Mouse (Mus musculus): ENCODE results near the gene Dclk2. TPM values are rescaled to one million over a fixed set of nuclear protein-coding genes. Genes with fewer than 3 reads are reported as not detected.

Dclk2 gene
- polyA plus RNA-seq, 1 experiment from 2014 or later: 88.8 TPM

GRCm38 (mm10) chr3:86756548-86756947, 164.1 kb downstream of the Dclk2 start:
- DNase-seq (ENCODE audit: low spot score) (no peak), ATAC-seq (ENCODE audit: low FRiP score) (no peak)
- Histone ChIP-seq H3K27me3 (ENCODE audit: control insufficient read depth, insufficient read depth, low read length) (no peaks in the 10 kb centered on the region), H3K4me2 (replicated peaks) (no peak overlapping the region), H3K36me3 (replicated peaks; ENCODE audit: control insufficient read depth, insufficient read depth) (no peaks in the 10 kb centered on the region), H3K9me3 (ENCODE audit: control insufficient read depth, low read length) (no peaks in the 10 kb centered on the region), H3K4me1 (replicated peaks; ENCODE audit: control insufficient read depth, insufficient read depth, low read length) (peaks cover 12% of the 10 kb centered on the region), H3K4me3 (replicated peaks; ENCODE audit: low read length) (no peak overlapping the region), H3K9ac (no peak overlapping the region), H3K27ac (no peak overlapping the region)
- 92% methylated on average over 1 of the region's 1 CpGs for WGBS

DNA sequence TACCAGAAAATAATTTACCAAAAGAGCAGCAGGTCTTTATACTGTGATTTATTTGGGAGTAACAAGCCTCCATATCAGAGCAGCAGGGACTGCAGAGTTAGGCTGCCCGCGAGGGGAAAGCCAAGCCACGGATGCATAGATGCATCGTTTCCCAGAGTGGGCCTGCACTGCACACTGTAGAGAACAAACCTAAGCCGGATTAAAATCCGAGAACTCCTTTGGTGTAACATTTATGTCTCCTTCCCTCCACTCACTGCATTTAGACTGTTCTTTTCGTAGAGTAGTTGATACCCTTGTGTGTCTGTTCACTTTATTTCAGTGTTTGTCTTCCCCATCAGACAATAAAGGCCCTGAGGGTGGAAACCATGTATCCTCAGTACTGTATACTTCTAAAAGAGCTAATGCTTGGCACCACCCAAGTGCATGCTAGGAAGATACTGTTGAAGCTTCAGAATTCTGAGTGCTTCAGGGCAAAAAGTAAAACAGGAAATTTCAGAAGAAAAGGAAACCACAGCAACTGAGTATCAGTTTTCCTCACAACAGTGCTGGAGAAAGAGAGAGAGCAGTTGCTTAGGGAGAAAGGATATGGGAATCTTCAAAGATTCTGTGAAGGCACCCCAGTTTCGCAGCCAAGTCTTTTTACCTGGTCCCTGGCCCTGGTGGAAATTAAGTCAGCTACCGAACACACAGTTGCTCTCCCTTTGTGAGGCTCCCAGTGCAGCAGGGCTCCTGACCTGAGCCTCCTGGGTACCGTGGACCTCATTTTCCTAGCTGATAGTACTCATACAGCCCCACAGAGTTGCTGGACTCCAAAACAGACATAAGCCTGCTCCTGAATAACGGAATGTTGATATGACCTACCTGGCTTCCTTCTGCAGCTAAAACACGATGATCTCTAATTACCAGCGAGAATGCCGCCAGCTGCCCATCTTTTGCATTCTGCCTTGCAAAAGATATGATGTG, 165.8 kb downstream of the Dclk2 start:
- H3K36me3 ChIP-seq (replicated peaks; ENCODE audit: control insufficient read depth, insufficient read depth): no peaks in the 10 kb centered on the region
- H3K9ac ChIP-seq: peak overlapping the region; percentile 47
- H3K9me3 ChIP-seq (ENCODE audit: control insufficient read depth, low read length): no peaks in the 10 kb centered on the region
- H3K4me1 ChIP-seq (replicated peaks; ENCODE audit: control insufficient read depth, insufficient read depth, low read length): peaks cover 27% of the 10 kb centered on the region
- WGBS: 67% methylated on average over 14 of the region's 14 CpGs
- H3K4me2 ChIP-seq (replicated peaks): peak overlapping the region; percentile 33
- no peak for ATAC-seq (ENCODE audit: low FRiP score)
- no peak for DNase-seq (ENCODE audit: low spot score)
- no peaks in the 10 kb centered on the region for H3K27me3 ChIP-seq (ENCODE audit: control insufficient read depth, insufficient read depth, low read length)
- H3K27ac ChIP-seq: peak overlapping the region; percentile 81
- H3K4me3 ChIP-seq (replicated peaks; ENCODE audit: low read length): no peak overlapping the region

DNA sequence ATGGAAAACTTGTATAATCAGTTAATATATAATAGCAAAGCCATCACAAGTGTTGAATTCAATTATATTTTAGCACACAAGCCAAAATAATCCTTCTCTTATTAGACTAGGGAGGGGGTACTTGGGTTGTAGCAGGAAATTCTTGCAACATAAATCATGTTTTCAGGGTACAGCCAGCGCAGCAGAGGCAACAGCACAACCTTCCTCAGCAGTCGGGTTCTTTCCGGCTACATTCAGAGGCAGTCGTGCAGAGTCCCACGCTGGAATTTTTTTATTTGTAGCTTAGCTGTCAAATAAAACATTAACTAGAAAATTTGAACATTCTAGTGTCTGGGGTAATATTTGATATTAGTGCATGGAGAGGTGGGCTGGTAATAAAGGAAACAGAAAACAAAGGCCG, 166.5 kb downstream of the Dclk2 start:
- peaks cover 32% of the 10 kb centered on the region for H3K4me1 ChIP-seq (replicated peaks; ENCODE audit: control insufficient read depth, insufficient read depth, low read length)
- H3K4me3 ChIP-seq (replicated peaks; ENCODE audit: low read length): no peak overlapping the region
- H3K4me2 ChIP-seq (replicated peaks): peak overlapping the region; percentile 33; the same call in 1 of the 2 replicates
- H3K27me3 ChIP-seq (ENCODE audit: control insufficient read depth, insufficient read depth, low read length): no peaks in the 10 kb centered on the region
- DNase-seq (ENCODE audit: low spot score) (no peak), ATAC-seq (ENCODE audit: low FRiP score) (no peak)
- peak overlapping the region; percentile 81 for H3K27ac ChIP-seq
- 65% methylated on average over 6 of the region's 6 CpGs for WGBS
- peak overlapping the region; percentile 47 for H3K9ac ChIP-seq
- no peaks in the 10 kb centered on the region for H3K9me3 ChIP-seq (ENCODE audit: control insufficient read depth, low read length)
- no peaks in the 10 kb centered on the region for H3K36me3 ChIP-seq (replicated peaks; ENCODE audit: control insufficient read depth, insufficient read depth)

GRCm38 (mm10) chr3:86750652-86751051, 170.0 kb downstream of the Dclk2 start:
- peak overlapping the region; percentile 61 for H3K9ac ChIP-seq
- no peak for DNase-seq (ENCODE audit: low spot score)
- no peaks in the 10 kb centered on the region for H3K27me3 ChIP-seq (ENCODE audit: control insufficient read depth, insufficient read depth, low read length)
- no peaks in the 10 kb centered on the region for H3K36me3 ChIP-seq (replicated peaks; ENCODE audit: control insufficient read depth, insufficient read depth)
- H3K27ac ChIP-seq: peak overlapping the region; percentile 89
- H3K4me1 ChIP-seq (replicated peaks; ENCODE audit: control insufficient read depth, insufficient read depth, low read length): peaks cover 48% of the 10 kb centered on the region
- peak overlapping the region; percentile 38 for H3K4me2 ChIP-seq (replicated peaks)
- H3K9me3 ChIP-seq (ENCODE audit: control insufficient read depth, low read length): no peaks in the 10 kb centered on the region
- H3K4me3 ChIP-seq (replicated peaks; ENCODE audit: low read length): no peak overlapping the region
- no peak; the same call in 1 of the 2 replicates for ATAC-seq (ENCODE audit: low FRiP score)
- whole genome bisulfite sequencing: 20% methylated on average over 7 of the region's 7 CpGs

DNA sequence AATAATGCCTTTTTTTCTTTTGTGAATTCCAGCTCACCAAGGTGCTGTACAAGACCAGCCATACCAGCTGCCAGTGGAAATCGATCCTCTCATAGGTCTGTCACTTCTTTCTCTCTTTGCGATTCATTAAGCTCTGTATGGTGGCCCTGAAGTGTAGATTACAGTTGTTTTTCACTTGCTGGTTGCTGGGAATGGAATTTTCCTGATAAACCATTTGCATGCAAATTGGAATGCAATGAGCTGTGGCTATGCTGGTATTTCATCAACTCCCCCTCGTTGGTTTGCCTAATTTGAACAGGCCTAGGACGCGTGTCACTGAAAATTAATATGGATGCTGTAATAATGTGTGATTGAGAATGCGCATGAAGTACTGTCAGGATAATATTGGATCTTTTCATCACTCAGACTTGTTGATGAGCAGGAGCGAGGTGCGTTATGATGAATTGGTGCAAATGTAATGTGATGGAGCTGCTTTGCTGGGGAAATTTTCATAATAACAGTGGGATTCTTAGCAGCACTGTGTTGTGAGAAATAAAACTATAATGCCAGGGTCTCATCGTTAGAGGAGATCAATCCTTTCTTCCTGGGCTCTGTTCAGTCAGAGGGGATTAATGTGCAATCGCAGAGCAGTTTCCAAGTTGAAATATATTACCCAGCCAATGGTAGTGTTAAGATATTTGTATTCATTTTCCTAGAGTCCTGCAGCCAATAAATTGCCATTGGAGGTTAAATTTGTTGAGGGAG, 174.7 kb downstream of the Dclk2 start:
- H3K9ac ChIP-seq: peak overlapping the region; percentile 37
- no peaks in the 10 kb centered on the region for H3K27me3 ChIP-seq (ENCODE audit: control insufficient read depth, insufficient read depth, low read length)
- H3K4me1 ChIP-seq (replicated peaks; ENCODE audit: control insufficient read depth, insufficient read depth, low read length): peaks cover 44% of the 10 kb centered on the region
- ATAC-seq (ENCODE audit: low FRiP score) (peak; percentile 89), DNase-seq (ENCODE audit: low spot score) (peak; percentile 73)
- no peaks in the 10 kb centered on the region for H3K36me3 ChIP-seq (replicated peaks; ENCODE audit: control insufficient read depth, insufficient read depth)
- 0 out of 2 replicates have a peak overlapping the region, but pooled peaks have one; percentile 2 for H3K4me3 ChIP-seq (replicated peaks; ENCODE audit: low read length)
- H3K4me2 ChIP-seq (replicated peaks): peak overlapping the region; percentile 38
- WGBS: 27% methylated on average over 10 of the region's 10 CpGs
- H3K9me3 ChIP-seq (ENCODE audit: control insufficient read depth, low read length): no peaks in the 10 kb centered on the region
- H3K27ac ChIP-seq: peak overlapping the region; percentile 90

DNA sequence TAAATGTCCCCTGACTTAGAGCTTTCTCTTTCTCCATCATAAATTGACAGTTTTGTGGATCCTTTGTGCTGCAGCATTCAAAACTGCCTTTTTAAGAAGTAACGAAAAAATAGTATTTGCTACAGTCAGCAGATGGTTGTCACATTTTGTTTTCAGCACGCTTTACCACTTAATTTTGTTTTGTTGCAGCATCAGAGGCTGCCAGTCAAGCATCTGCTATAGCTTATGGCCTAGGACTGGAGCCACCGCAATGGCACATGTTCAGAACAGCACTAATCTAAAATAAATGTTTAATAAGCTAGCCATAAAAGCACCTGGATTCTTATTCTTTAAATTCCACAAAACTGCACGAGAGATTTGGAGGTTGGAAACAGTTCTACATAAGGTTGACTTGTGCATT, 175.3 kb downstream of the Dclk2 start:
- Histone ChIP-seq H3K27me3 (ENCODE audit: control insufficient read depth, insufficient read depth, low read length) (no peaks in the 10 kb centered on the region), H3K4me2 (replicated peaks) (peak overlapping the region; percentile 38), H3K4me3 (replicated peaks; ENCODE audit: low read length) (no peak overlapping the region), H3K36me3 (replicated peaks; ENCODE audit: control insufficient read depth, insufficient read depth) (no peaks in the 10 kb centered on the region), H3K9ac (no peak overlapping the region), H3K9me3 (ENCODE audit: control insufficient read depth, low read length) (no peaks in the 10 kb centered on the region), H3K27ac (peak overlapping the region; percentile 90), H3K4me1 (replicated peaks; ENCODE audit: control insufficient read depth, insufficient read depth, low read length) (peaks cover 38% of the 10 kb centered on the region)
- WGBS: 32% methylated on average over 4 of the region's 4 CpGs
- no peak for DNase-seq (ENCODE audit: low spot score)
- no peak; the same call in 1 of the 2 replicates for ATAC-seq (ENCODE audit: low FRiP score)

- ATAC-seq (ENCODE audit: low FRiP score): peak; percentile 82
- Histone ChIP-seq H3K4me1 (replicated peaks; ENCODE audit: control insufficient read depth, insufficient read depth, low read length) (peaks cover 15% of the 10 kb centered on the region), H3K27ac (peak overlapping the region; percentile 32; the same call in 1 of the 2 replicates)
These were observed 180.9 kb downstream of the Dclk2 start for GRCm38 (mm10) chr3:86739745-86740144.

GRCm38 (mm10) chr3:86738831-86739230, 181.8 kb downstream of the Dclk2 start:
- no peak overlapping the region for H3K4me3 ChIP-seq (replicated peaks; ENCODE audit: low read length)
- H3K36me3 ChIP-seq (replicated peaks; ENCODE audit: control insufficient read depth, insufficient read depth): 0 out of 2 replicates have a peak, but pooled peaks cover 5% of the 10 kb centered on the region
- peak overlapping the region; percentile 52 for H3K27ac ChIP-seq
- no peaks in the 10 kb centered on the region for H3K27me3 ChIP-seq (ENCODE audit: control insufficient read depth, insufficient read depth, low read length)
- H3K9me3 ChIP-seq (ENCODE audit: control insufficient read depth, low read length): no peaks in the 10 kb centered on the region
- no peak for DNase-seq (ENCODE audit: low spot score)
- H3K4me1 ChIP-seq (replicated peaks; ENCODE audit: control insufficient read depth, insufficient read depth, low read length): peaks cover 11% of the 10 kb centered on the region
- ATAC-seq (ENCODE audit: low FRiP score): no peak
- no peak overlapping the region for H3K4me2 ChIP-seq (replicated peaks)
- H3K9ac ChIP-seq: no peak overlapping the region
- 58% methylated on average over 3 of the region's 3 CpGs for WGBS

More at GRCm38 (mm10) chr3:86739745-86740144, 180.9 kb downstream of the Dclk2 start:
- Histone ChIP-seq H3K36me3 (replicated peaks; ENCODE audit: control insufficient read depth, insufficient read depth) (0 out of 2 replicates have a peak, but pooled peaks cover 5% of the 10 kb centered on the region), H3K4me2 (replicated peaks) (no peak overlapping the region), H3K4me3 (replicated peaks; ENCODE audit: low read length) (no peak overlapping the region), H3K9ac (no peak overlapping the region), H3K9me3 (ENCODE audit: control insufficient read depth, low read length) (no peaks in the 10 kb centered on the region), H3K27me3 (ENCODE audit: control insufficient read depth, insufficient read depth, low read length) (no peaks in the 10 kb centered on the region)
- WGBS: 35% methylated on average over 4 of the region's 4 CpGs
- DNase-seq (ENCODE audit: low spot score): peak; percentile 68
